Mouse (Mus musculus): ENCODE measurements around the gene Mfsd4b5. TPM values are rescaled to one million over a fixed set of nuclear protein-coding genes. Genes with fewer than 3 reads are reported as not detected.
A peak's percentile ranks its signal among the peaks of the same experiment; 100 is the strongest.

Mfsd4b5 gene
- not detected in 2 replicates for polyA plus RNA-seq (2015; fragmentation: Nextera tagmentation; extraction: Ambion mirVana)

DNA sequence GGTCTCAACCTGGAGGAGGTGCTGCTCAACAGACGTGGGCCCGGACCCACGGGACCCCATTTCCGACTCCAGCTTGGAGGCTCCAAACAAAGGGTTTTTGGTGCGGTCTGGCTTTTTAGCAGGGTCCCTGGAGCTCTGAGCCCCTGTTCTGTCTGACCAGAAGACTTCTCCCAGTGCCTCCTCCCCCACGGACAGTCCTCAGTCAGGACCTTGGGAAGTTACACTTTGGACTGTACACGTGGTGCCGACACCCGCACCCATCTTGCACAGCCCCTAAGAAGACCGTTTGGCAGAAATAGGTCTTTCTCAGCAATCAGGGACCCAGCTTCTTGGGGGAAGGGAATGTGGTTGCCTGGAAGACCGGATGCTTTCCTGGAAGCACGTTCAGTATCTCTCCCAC is at the start of gene Mfsd4b5:
Mfsd4b5 (minus strand) TSS at position 181 of the 400 bp plus-strand sequence.
- Histone ChIP-seq H3K27ac (no peak within 1 kb of the TSS), H3K4me2 (no peak within 1 kb of the TSS), H3K9me3 (replicated peaks) (no peaks in the 10 kb centered on the region), H3K9ac (no peak within 1 kb of the TSS), H3K4me3 (no peak within 1 kb of the TSS), H3K27me3 (no peaks in the 10 kb centered on the region), H3K36me3 (no peaks in the 10 kb centered on the region), H3K4me1 (replicated peaks) (no peaks in the 10 kb centered on the region)
- ATAC-seq (replicated peaks; ENCODE audit: insufficient number of reproducible peaks, insufficient read depth, low FRiP score, low read depth) = no peak
- WGBS = 86% methylated on average over 12 of the region's 12 CpGs

DNA sequence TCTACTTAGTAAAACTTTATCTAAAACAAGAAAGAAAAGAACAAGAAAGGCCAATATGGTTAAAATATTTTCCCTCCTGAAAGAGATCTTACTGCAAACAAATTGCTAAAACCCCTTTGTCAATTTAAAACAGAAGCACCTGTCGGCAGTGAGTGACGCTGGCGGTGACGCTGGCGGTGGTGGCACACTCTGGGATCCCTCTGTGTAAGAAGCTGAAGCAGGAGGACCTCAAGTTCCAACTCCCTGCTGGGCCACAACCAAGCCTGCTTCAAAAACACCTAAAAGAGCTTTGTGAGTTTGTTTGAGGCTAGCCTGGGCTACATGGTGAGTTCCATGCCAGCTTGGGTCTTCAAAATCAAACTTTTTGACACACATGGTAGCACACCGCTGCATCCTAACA is 48.5 kb upstream of the Mfsd4b5 start:
- H3K4me1 ChIP-seq (replicated peaks) = no peaks in the 10 kb centered on the region
- 97% methylated on average over 6 of the region's 6 CpGs for WGBS
- H3K27me3 ChIP-seq = no peaks in the 10 kb centered on the region
- no peak for ATAC-seq (replicated peaks; ENCODE audit: insufficient number of reproducible peaks, insufficient read depth, low FRiP score, low read depth)
- no peak overlapping the region for H3K4me2 ChIP-seq
- 0 out of 2 replicates have a peak, but pooled peaks cover 2% of the 10 kb centered on the region for H3K36me3 ChIP-seq
- no peak overlapping the region for H3K9ac ChIP-seq
- no peak overlapping the region for H3K27ac ChIP-seq
- H3K4me3 ChIP-seq = no peak overlapping the region
- H3K9me3 ChIP-seq (replicated peaks) = no peaks in the 10 kb centered on the region

DNA sequence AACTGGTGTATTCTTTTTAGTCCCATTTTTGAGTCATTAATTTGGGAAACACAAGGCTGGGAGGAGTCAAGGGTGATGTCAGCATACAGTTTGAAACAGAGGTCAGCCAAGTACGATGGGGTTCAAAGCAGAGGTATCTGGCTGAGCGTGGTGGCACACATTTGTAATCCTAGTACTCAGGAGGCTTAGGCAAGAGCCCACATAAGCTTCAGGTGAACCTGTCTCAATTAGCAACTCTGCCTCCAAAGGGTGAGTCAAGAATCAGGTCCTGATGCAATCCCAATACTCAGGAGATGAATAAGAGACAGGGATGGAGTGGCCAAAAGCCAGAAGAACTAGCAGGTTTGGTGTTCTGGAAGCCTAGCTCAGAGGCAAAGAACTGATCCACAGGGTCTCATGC is 46.5 kb upstream of the Mfsd4b5 start:
- Histone ChIP-seq H3K4me1 (replicated peaks) (no peaks in the 10 kb centered on the region), H3K36me3 (0 out of 2 replicates have a peak, but pooled peaks cover 2% of the 10 kb centered on the region), H3K4me3 (no peak overlapping the region), H3K9me3 (replicated peaks) (no peaks in the 10 kb centered on the region), H3K4me2 (no peak overlapping the region), H3K27ac (no peak overlapping the region), H3K9ac (no peak overlapping the region), H3K27me3 (no peaks in the 10 kb centered on the region)
- 74% methylated on average over 2 of the region's 2 CpGs for WGBS
- no peak for ATAC-seq (replicated peaks; ENCODE audit: insufficient number of reproducible peaks, insufficient read depth, low FRiP score, low read depth)

DNA sequence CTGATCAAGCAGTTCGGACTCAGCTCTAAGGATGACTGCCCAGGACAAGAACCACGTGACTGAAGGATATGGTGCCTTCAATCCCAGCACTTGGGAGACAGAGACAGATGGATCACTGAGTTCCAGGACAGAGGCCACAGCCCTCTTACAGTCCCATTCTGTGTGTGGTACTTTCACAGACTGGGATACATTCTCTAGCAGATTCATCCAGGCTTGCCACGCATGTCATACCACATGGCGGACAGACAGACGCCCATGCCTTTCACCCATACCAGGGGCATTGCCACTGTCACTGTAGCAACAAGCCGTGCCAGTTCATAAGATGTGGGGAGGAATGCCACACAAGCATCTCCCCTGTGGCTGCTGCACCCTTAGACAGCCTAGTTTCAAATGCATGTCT is 44.3 kb upstream of the Mfsd4b5 start:
- H3K4me1 ChIP-seq (replicated peaks) = no peaks in the 10 kb centered on the region
- H3K36me3 ChIP-seq = no peaks in the 10 kb centered on the region
- WGBS = 88% methylated on average over 6 of the region's 6 CpGs
- no peak overlapping the region for H3K4me3 ChIP-seq
- no peak for ATAC-seq (replicated peaks; ENCODE audit: insufficient number of reproducible peaks, insufficient read depth, low FRiP score, low read depth)
- H3K9me3 ChIP-seq (replicated peaks) = no peaks in the 10 kb centered on the region
- H3K27ac ChIP-seq = no peak overlapping the region
- no peak overlapping the region for H3K4me2 ChIP-seq
- no peak overlapping the region for H3K9ac ChIP-seq
- no peaks in the 10 kb centered on the region for H3K27me3 ChIP-seq

DNA sequence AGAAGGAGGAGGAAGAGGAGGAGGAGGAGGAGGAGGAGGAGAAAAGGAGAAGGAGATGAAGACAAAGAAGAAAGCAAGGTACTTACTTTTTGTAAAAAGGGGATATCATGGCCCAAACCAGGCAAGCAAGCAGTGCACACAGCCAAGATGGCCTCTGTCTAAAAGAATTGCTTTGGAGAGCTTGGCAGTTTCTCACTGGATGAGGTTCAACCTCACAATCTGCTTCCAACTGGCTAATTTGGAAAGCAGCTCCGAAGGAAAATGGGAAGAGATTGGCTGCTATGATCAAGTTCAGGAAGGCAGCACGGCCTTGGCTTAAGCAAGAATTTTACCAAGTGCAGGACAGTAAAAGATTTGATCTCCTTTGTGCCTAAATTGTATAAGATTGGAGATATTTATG is 43.2 kb upstream of the Mfsd4b5 start:
- no peaks in the 10 kb centered on the region for H3K27me3 ChIP-seq
- no peak overlapping the region for H3K27ac ChIP-seq
- H3K9ac ChIP-seq = no peak overlapping the region
- H3K4me2 ChIP-seq = no peak overlapping the region
- no peak overlapping the region for H3K4me3 ChIP-seq
- 82% methylated on average over 2 of the region's 2 CpGs for WGBS
- peaks cover 8% of the 10 kb centered on the region for H3K4me1 ChIP-seq (replicated peaks)
- H3K36me3 ChIP-seq = no peaks in the 10 kb centered on the region
- no peaks in the 10 kb centered on the region for H3K9me3 ChIP-seq (replicated peaks)
- ATAC-seq (replicated peaks; ENCODE audit: insufficient number of reproducible peaks, insufficient read depth, low FRiP score, low read depth) = no peak

DNA sequence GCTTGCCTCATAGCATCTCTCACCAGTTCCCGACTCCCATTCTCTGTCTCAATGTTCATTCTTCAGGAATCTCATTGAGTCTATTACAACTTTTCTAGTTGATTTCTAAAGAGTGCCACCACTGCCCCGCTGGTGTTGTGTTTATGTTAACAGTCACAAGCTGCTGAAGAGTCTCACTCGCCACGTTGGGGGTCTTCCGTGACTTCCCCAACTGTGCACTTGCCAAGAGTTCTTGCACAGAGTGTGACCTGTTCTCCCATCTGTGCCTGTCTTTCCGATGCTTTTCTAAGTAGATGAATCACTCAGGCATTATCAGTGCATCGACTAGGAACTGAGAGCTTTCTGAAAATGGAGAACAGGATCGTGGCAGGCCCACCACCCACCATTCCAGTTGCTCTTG is 41.6 kb upstream of the Mfsd4b5 start:
- H3K4me1 ChIP-seq (replicated peaks) = peaks cover 10% of the 10 kb centered on the region
- H3K9ac ChIP-seq = no peak overlapping the region
- ATAC-seq (replicated peaks; ENCODE audit: insufficient number of reproducible peaks, insufficient read depth, low FRiP score, low read depth) = no peak
- H3K4me2 ChIP-seq = no peak overlapping the region
- no peaks in the 10 kb centered on the region for H3K9me3 ChIP-seq (replicated peaks)
- H3K27me3 ChIP-seq = peaks cover 6% of the 10 kb centered on the region; the same call in 1 of the 2 replicates
- WGBS = 70% methylated on average over 8 of the region's 8 CpGs
- no peak overlapping the region for H3K4me3 ChIP-seq
- H3K27ac ChIP-seq = no peak overlapping the region
- H3K36me3 ChIP-seq = no peaks in the 10 kb centered on the region

DNA sequence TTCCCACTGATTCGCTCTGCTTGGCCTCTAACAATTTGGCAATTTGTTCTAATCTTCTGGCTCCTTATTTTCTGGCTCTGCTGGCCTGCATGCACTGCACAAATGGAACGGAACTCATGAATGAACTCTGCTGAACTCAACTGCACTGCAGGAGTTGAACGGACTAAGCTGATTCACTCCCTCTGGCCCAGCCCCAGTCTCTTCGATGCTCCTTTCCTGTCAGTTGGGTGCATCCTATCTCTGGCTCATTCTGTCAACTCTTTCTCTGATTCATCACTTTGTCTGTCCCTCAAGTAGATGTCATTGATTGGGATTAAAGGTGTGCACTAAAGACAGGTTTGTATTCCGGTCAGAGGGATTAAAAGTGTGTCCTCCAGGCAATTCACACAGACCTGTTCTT is 40.1 kb upstream of the Mfsd4b5 start:
- Histone ChIP-seq H3K4me2 (no peak overlapping the region), H3K9me3 (replicated peaks) (no peaks in the 10 kb centered on the region), H3K9ac (no peak overlapping the region), H3K4me3 (no peak overlapping the region), H3K4me1 (replicated peaks) (peaks cover 10% of the 10 kb centered on the region), H3K36me3 (no peaks in the 10 kb centered on the region), H3K27ac (no peak overlapping the region), H3K27me3 (peaks cover 10% of the 10 kb centered on the region; the same call in 1 of the 2 replicates)
- whole genome bisulfite sequencing = 93% methylated on average over 5 of the region's 5 CpGs
- ATAC-seq (replicated peaks; ENCODE audit: insufficient number of reproducible peaks, insufficient read depth, low FRiP score, low read depth) = no peak

DNA sequence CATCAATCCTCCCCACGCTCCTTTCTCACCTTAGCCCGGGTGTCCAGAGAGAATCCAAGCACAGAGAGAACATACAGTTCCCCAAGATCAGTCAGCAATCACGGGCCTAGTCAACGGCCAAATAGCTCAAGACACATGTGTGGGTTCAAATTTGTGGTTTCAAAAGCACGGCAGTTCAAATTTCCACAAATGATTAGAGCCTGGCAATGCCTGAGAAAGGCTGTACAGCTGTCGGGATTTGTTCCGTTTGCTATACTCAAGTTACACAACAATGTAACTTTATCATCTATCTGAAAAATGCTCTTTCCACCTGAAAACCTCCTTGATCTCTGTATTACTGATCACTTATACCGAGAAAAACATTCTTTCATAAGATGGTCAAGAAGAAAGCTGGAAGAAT is 39.1 kb upstream of the Mfsd4b5 start:
- Histone ChIP-seq H3K27me3 (peaks cover 10% of the 10 kb centered on the region; the same call in 1 of the 2 replicates), H3K27ac (peak overlapping the region; percentile 91), H3K4me1 (replicated peaks) (peaks cover 10% of the 10 kb centered on the region), H3K4me2 (peak overlapping the region; percentile 95), H3K4me3 (peak overlapping the region; percentile 73), H3K9me3 (replicated peaks) (no peaks in the 10 kb centered on the region), H3K36me3 (no peaks in the 10 kb centered on the region), H3K9ac (peak overlapping the region; percentile 71; the same call in 1 of the 2 replicates)
- WGBS = 65% methylated on average over 8 of the region's 8 CpGs
- ATAC-seq (replicated peaks; ENCODE audit: insufficient number of reproducible peaks, insufficient read depth, low FRiP score, low read depth) = no peak

- Histone ChIP-seq H3K36me3 (no peaks in the 10 kb centered on the region), H3K27ac (peak within 1 kb of the TSS; percentile 91), H3K9me3 (replicated peaks) (no peaks in the 10 kb centered on the region), H3K4me3 (peak within 1 kb of the TSS; percentile 73), H3K27me3 (peaks cover 10% of the 10 kb centered on the region; the same call in 1 of the 2 replicates), H3K4me2 (peak within 1 kb of the TSS; percentile 95), H3K4me1 (replicated peaks) (peaks cover 14% of the 10 kb centered on the region), H3K9ac (peak within 1 kb of the TSS; percentile 71)
- under 1% methylated on average over 46 of the region's 46 CpGs for WGBS
- ATAC-seq (replicated peaks; ENCODE audit: insufficient number of reproducible peaks, insufficient read depth, low FRiP score, low read depth) = peak; percentile 90
Measured at GRCm38 (mm10) chr10:40024554-40025428, 38.3 kb upstream of the Mfsd4b5 start, which contains the start of gene Mfsd4b1. Gene Mfsd4b1 (minus strand): TSS chr10:40025268.

DNA sequence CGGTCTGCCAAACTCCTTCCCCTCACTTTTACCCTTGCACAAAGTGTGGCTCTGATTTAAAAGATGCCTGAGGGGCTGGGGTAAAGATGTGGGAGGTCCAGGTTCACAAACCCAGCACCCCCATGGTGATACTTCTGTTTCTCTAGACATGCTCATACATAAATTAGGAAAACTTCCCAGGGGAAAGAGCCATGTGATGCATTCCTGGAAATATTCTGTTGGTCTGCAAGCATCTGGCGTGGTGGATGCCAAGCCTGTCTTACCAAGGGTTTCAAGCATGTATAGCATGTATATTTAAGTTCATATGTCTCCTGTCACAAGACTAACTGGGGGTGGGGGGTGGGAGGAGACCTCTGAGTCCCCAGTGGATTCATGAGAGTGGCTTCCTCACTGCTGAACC is 34.0 kb upstream of the Mfsd4b5 start:
- Histone ChIP-seq H3K27ac (no peak overlapping the region), H3K27me3 (peaks cover 10% of the 10 kb centered on the region; the same call in 1 of the 2 replicates), H3K36me3 (no peaks in the 10 kb centered on the region), H3K4me3 (no peak overlapping the region), H3K4me2 (no peak overlapping the region), H3K9ac (no peak overlapping the region), H3K4me1 (replicated peaks) (peaks cover 31% of the 10 kb centered on the region), H3K9me3 (replicated peaks) (no peaks in the 10 kb centered on the region)
- 64% methylated on average over 2 of the region's 2 CpGs for WGBS
- ATAC-seq (replicated peaks; ENCODE audit: insufficient number of reproducible peaks, insufficient read depth, low FRiP score, low read depth) = no peak

DNA sequence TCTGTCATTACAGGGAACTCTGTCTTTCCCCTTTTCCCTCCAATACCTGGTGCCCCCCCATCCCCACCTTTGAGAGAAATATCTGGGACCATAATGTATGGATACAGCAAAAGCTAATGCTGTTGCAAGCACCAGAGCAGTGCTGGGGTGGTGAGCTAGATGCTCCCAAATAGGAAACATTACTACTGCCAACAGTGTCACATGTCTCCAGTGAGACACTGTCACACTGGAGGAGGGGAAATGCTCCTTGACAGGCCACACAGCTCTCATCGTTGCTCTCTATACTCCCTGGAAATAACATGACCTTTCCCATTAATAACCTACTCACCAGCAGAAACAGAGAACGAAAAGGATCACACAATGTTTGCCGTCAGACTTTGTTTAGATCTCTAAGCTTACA is 33.0 kb upstream of the Mfsd4b5 start:
- Histone ChIP-seq H3K4me2 (0 out of 2 replicates have a peak overlapping the region, but pooled peaks have one; percentile 8), H3K36me3 (no peaks in the 10 kb centered on the region), H3K27me3 (peaks cover 10% of the 10 kb centered on the region; the same call in 1 of the 2 replicates), H3K9me3 (replicated peaks) (no peaks in the 10 kb centered on the region), H3K4me3 (no peak overlapping the region), H3K4me1 (replicated peaks) (peaks cover 25% of the 10 kb centered on the region), H3K27ac (peak overlapping the region; percentile 69), H3K9ac (no peak overlapping the region)
- 36% methylated on average over 3 of the region's 3 CpGs for WGBS
- ATAC-seq (replicated peaks; ENCODE audit: insufficient number of reproducible peaks, insufficient read depth, low FRiP score, low read depth) = peak; percentile 90

All from heart, embryonic 15.5 days (tissue).